ENCODE assay signal across 9 mouse cellular contexts in genomic region chr15:101173421-101174211, GRCm38 (mm10). TPM values are rescaled to one million over a fixed set of nuclear protein-coding genes. Genes with fewer than 3 reads are reported as not detected.
DNase-seq lines count a peak whose midpoint lies in the region; ATAC-seq lines count a peak whose summit lies in the region.
"Had no signal": no experiment of that assay in that cellular context is flagged by ENCODE, and none has a peak within 500 bp of the region (broad histone marks: within the 10 kb centered on the region; RNA-seq: fewer than 3 reads in every experiment).

Gene Acvr1b, plus strand, starts transcription at chr15:101174067.

- DNase-seq in 3134 (ENCODE audit: extremely low read depth, insufficient read length, low spot score) = peak; percentile 85
- DNase-seq in adrenal gland, postnatal 36 days = peak; percentile 92 to 95
- peak; percentile 87 for DNase-seq in heart, adult 8-10 months (ENCODE audit: low spot score)
- peak; percentile 89 for DNase-seq in kidney, adult 8-10 months
- DNase-seq in midbrain, embryonic 14.5 days = peak; percentile 97
- DNase-seq in spleen, adult 12 weeks (ENCODE audit: low spot score) = peak; percentile 75

- no peaks in the 10 kb centered on the region for H3K27me3 ChIP-seq in embryonic facial prominence, embryonic 12.5 days
- peaks cover 10% of the 10 kb centered on the region for H3K27me3 ChIP-seq in limb, embryonic 12.5 days
- H3K27me3 ChIP-seq in midbrain, embryonic 14.5 days (ENCODE audit: control insufficient read depth, insufficient read depth, low read length) = no peaks in the 10 kb centered on the region

- peak within 1 kb of the TSS; percentile 63 for H3K4me2 ChIP-seq in embryonic facial prominence, embryonic 12.5 days (replicated peaks)
- peak within 1 kb of the TSS; percentile 92 for H3K4me2 ChIP-seq in limb, embryonic 12.5 days
- H3K4me2 ChIP-seq in midbrain, embryonic 14.5 days (ENCODE audit: low read length) = peak within 1 kb of the TSS; percentile 90

- H3K4me1 ChIP-seq in embryonic facial prominence, embryonic 12.5 days = peaks cover 35% of the 10 kb centered on the region
- peaks cover 41% of the 10 kb centered on the region for H3K4me1 ChIP-seq in limb, embryonic 12.5 days (replicated peaks)
- H3K4me1 ChIP-seq in midbrain, embryonic 14.5 days (ENCODE audit: control insufficient read depth, insufficient read depth, low read length) = peaks cover 29% of the 10 kb centered on the region

- no peaks in the 10 kb centered on the region for H3K9me3 ChIP-seq in embryonic facial prominence, embryonic 12.5 days
- H3K9me3 ChIP-seq in limb, embryonic 12.5 days = no peaks in the 10 kb centered on the region
- no peaks in the 10 kb centered on the region for H3K9me3 ChIP-seq in midbrain, embryonic 14.5 days (ENCODE audit: control insufficient read depth, low read length)

- H3K36me3 ChIP-seq in embryonic facial prominence, embryonic 12.5 days = no peaks in the 10 kb centered on the region
- H3K36me3 ChIP-seq in limb, embryonic 12.5 days = no peaks in the 10 kb centered on the region
- no peaks in the 10 kb centered on the region for H3K36me3 ChIP-seq in midbrain, embryonic 14.5 days (ENCODE audit: control insufficient read depth, insufficient read depth, low read length)
- H3K36me3 ChIP-seq: G1E had no signal

- WGBS in embryonic facial prominence, embryonic 12.5 days = under 1% methylated on average over 36 of the region's 87 CpGs
- WGBS in limb, embryonic 12.5 days = 2% methylated on average over 40 of the region's 87 CpGs
- WGBS in midbrain, embryonic 14.5 days = under 1% methylated on average over 41 of the region's 87 CpGs

- peak within 1 kb of the TSS; percentile 77 for H3K27ac ChIP-seq in embryonic facial prominence, embryonic 12.5 days
- peak within 1 kb of the TSS; percentile 85 for H3K27ac ChIP-seq in limb, embryonic 12.5 days
- peak within 1 kb of the TSS; percentile 87 for H3K27ac ChIP-seq in midbrain, embryonic 14.5 days (replicated peaks; ENCODE audit: low read depth, low read length)

- peak within 1 kb of the TSS; percentile 91 for H3K9ac ChIP-seq in embryonic facial prominence, embryonic 12.5 days
- peak within 1 kb of the TSS; percentile 95 for H3K9ac ChIP-seq in limb, embryonic 12.5 days (replicated peaks)
- H3K9ac ChIP-seq in midbrain, embryonic 14.5 days (replicated peaks; ENCODE audit: low read length) = peak within 1 kb of the TSS; percentile 97

- ATAC-seq in embryonic facial prominence, embryonic 12.5 days (ENCODE audit: insufficient number of reproducible peaks, insufficient read depth, low FRiP score, low TSS enrichment) = peak; percentile 88
- ATAC-seq in limb, embryonic 12.5 days (ENCODE audit: insufficient number of reproducible peaks, insufficient read depth, low FRiP score, low TSS enrichment, low read depth) = peak; percentile 85
- peak; percentile 92 for ATAC-seq in midbrain, embryonic 14.5 days (ENCODE audit: low FRiP score, low TSS enrichment)

- H3K4me3 ChIP-seq in embryonic facial prominence, embryonic 12.5 days = peak within 1 kb of the TSS; percentile 82
- peak within 1 kb of the TSS; percentile 90 for H3K4me3 ChIP-seq in limb, embryonic 12.5 days (replicated peaks)
- peak within 1 kb of the TSS; percentile 72 for H3K4me3 ChIP-seq in midbrain, embryonic 14.5 days (replicated peaks; ENCODE audit: low read depth, low read length)

RNA-seq across cellular contexts. Expression of gene Acvr1b, which starts in this region (rescaled TPM):
- total RNA-seq in adrenal gland, postnatal 36 days (2021) = 1 to 10 TPM; 8.5 to 9.3 TPM
- 7.5 and 8.2 TPM in 2 replicates for polyA plus RNA-seq in embryonic facial prominence, embryonic 12.5 days (2016; fragmentation: Nextera tagmentation; extraction: Ambion mirVana)
- 10 to 100 TPM; 12.1 to 14.7 (median 13.9) TPM for total RNA-seq in heart, adult 8-10 months (2022)
- 7.3 and 8.2 TPM in 2 replicates for polyA plus RNA-seq in limb, embryonic 12.5 days (2016; fragmentation: Nextera tagmentation; extraction: Ambion mirVana)
- 30.4 and 39.0 TPM in 2 replicates for polyA plus RNA-seq in midbrain, embryonic 14.5 days (2014; fragmentation: Nextera tagmentation; extraction: Ambion mirVana)
- polyA plus RNA-seq: G1E had no signal

Comparison
In these comparisons a context has a peak if more than half of its experiments do, and no peak if none do; other contexts are left out.
1. Peak in every context shown above with its lines: DNase-seq, ATAC-seq, H3K4me3 ChIP-seq and H3K27ac ChIP-seq.